Mouse (Mus musculus): Measurements from ENCODE around the gene Fbxo46. TPM values are rescaled to one million over a fixed set of nuclear protein-coding genes. Genes with fewer than 3 reads are reported as not detected.

Fbxo46 gene
- polyA plus RNA-seq, 1 experiment from 2014 or later, result 5.1 TPM

- WGBS (ENCODE audit: insufficient replicate concordance), result 75% methylated on average over 4 of the region's 4 CpGs
- Histone ChIP-seq H3K4me2 (no peak overlapping the region), H3K4me3 (replicated peaks) (no peak overlapping the region), H3K27ac (replicated peaks) (no peak overlapping the region), H3K27me3 (peaks cover 69% of the 10 kb centered on the region), H3K9ac (no peak overlapping the region), H3K4me1 (replicated peaks) (peaks cover 65% of the 10 kb centered on the region), H3K9me3 (replicated peaks) (no peaks in the 10 kb centered on the region), H3K36me3 (replicated peaks) (peaks cover 34% of the 10 kb centered on the region)
- no peak for ATAC-seq (ENCODE audit: insufficient read depth)
Measured at GRCm38 (mm10) chr7:19082171-19082570, 37.5 kb upstream of the Fbxo46 start.

GRCm38 (mm10) chr7:19083096-19083495 lies 36.6 kb upstream of the Fbxo46 start:
- peaks cover 32% of the 10 kb centered on the region for H3K36me3 ChIP-seq (replicated peaks)
- WGBS (ENCODE audit: insufficient replicate concordance), result 62% methylated on average over 6 of the region's 6 CpGs
- no peak overlapping the region for H3K27ac ChIP-seq (replicated peaks)
- ATAC-seq (ENCODE audit: insufficient read depth), result no peak
- H3K9me3 ChIP-seq (replicated peaks), result no peaks in the 10 kb centered on the region
- H3K4me2 ChIP-seq, result no peak overlapping the region
- peaks cover 64% of the 10 kb centered on the region for H3K4me1 ChIP-seq (replicated peaks)
- H3K9ac ChIP-seq, result no peak overlapping the region
- H3K4me3 ChIP-seq (replicated peaks), result no peak overlapping the region
- peaks cover 78% of the 10 kb centered on the region for H3K27me3 ChIP-seq

GRCm38 (mm10) chr7:19083701-19084100 lies 36.0 kb upstream of the Fbxo46 start, which contains the start of gene Dmpk:
Dmpk (plus strand) TSS chr7:19083849.
- H3K4me3 ChIP-seq (replicated peaks), result peak within 1 kb of the TSS; percentile 23
- H3K9ac ChIP-seq, result no peak within 1 kb of the TSS
- 53% methylated on average over 10 of the region's 10 CpGs for WGBS (ENCODE audit: insufficient replicate concordance)
- H3K4me1 ChIP-seq (replicated peaks), result peaks cover 61% of the 10 kb centered on the region
- H3K9me3 ChIP-seq (replicated peaks), result no peaks in the 10 kb centered on the region
- peaks cover 30% of the 10 kb centered on the region for H3K36me3 ChIP-seq (replicated peaks)
- ATAC-seq (ENCODE audit: insufficient read depth), result peak; percentile 29; the same call in 1 of the 2 replicates
- peak within 1 kb of the TSS; percentile 37 for H3K4me2 ChIP-seq
- H3K27me3 ChIP-seq, result peaks cover 84% of the 10 kb centered on the region
- H3K27ac ChIP-seq (replicated peaks), result 0 out of 2 replicates have a peak within 1 kb of the TSS, but pooled peaks have one; percentile 33

GRCm38 (mm10) chr7:19084277-19084771 lies 35.3 kb upstream of the Fbxo46 start:
- Histone ChIP-seq H3K4me1 (replicated peaks) (peaks cover 59% of the 10 kb centered on the region), H3K9ac (no peak overlapping the region), H3K4me2 (peak overlapping the region; percentile 37; the same call in 1 of the 2 replicates), H3K4me3 (replicated peaks) (peak overlapping the region; percentile 23; the same call in 1 of the 2 replicates), H3K27me3 (peaks cover 87% of the 10 kb centered on the region), H3K27ac (replicated peaks) (no peak overlapping the region), H3K36me3 (replicated peaks) (peaks cover 30% of the 10 kb centered on the region), H3K9me3 (replicated peaks) (no peaks in the 10 kb centered on the region)
- ATAC-seq (ENCODE audit: insufficient read depth), result no peak
- 23% methylated on average over 6 of the region's 6 CpGs for WGBS (ENCODE audit: insufficient replicate concordance)

- Histone ChIP-seq H3K9ac (no peak overlapping the region), H3K4me1 (replicated peaks) (peaks cover 59% of the 10 kb centered on the region), H3K27me3 (peaks cover 90% of the 10 kb centered on the region), H3K36me3 (replicated peaks) (peaks cover 26% of the 10 kb centered on the region), H3K4me2 (peak overlapping the region; percentile 62; the same call in 1 of the 2 replicates), H3K9me3 (replicated peaks) (no peaks in the 10 kb centered on the region), H3K27ac (replicated peaks) (peak overlapping the region; percentile 24; the same call in 1 of the 2 replicates), H3K4me3 (replicated peaks) (peak overlapping the region; percentile 24; the same call in 1 of the 2 replicates)
- ATAC-seq (ENCODE audit: insufficient read depth), result no peak
- 20% methylated on average over 9 of the region's 9 CpGs for WGBS (ENCODE audit: insufficient replicate concordance)
Measured at GRCm38 (mm10) chr7:19084921-19085473, 34.7 kb upstream of the Fbxo46 start.

GRCm38 (mm10) chr7:19085495-19085894 lies 34.2 kb upstream of the Fbxo46 start:
- Histone ChIP-seq H3K9ac (no peak overlapping the region), H3K4me2 (peak overlapping the region; percentile 62), H3K4me1 (replicated peaks) (peaks cover 59% of the 10 kb centered on the region), H3K27me3 (peaks cover 90% of the 10 kb centered on the region), H3K4me3 (replicated peaks) (peak overlapping the region; percentile 24; the same call in 1 of the 2 replicates), H3K27ac (replicated peaks) (peak overlapping the region; percentile 24; the same call in 1 of the 2 replicates), H3K9me3 (replicated peaks) (no peaks in the 10 kb centered on the region), H3K36me3 (replicated peaks) (peaks cover 21% of the 10 kb centered on the region)
- WGBS (ENCODE audit: insufficient replicate concordance), result 8% methylated on average over 6 of the region's 6 CpGs
- ATAC-seq (ENCODE audit: insufficient read depth), result no peak

- no peak overlapping the region for H3K27ac ChIP-seq (replicated peaks)
- no peak overlapping the region; the same call in 1 of the 2 replicates for H3K9ac ChIP-seq
- H3K9me3 ChIP-seq (replicated peaks), result no peaks in the 10 kb centered on the region
- H3K36me3 ChIP-seq (replicated peaks), result peaks cover 16% of the 10 kb centered on the region
- peaks cover 90% of the 10 kb centered on the region for H3K27me3 ChIP-seq
- H3K4me1 ChIP-seq (replicated peaks), result peaks cover 59% of the 10 kb centered on the region
- ATAC-seq (ENCODE audit: insufficient read depth), result peak; percentile 56
- H3K4me2 ChIP-seq, result peak overlapping the region; percentile 62
- H3K4me3 ChIP-seq (replicated peaks), result peak overlapping the region; percentile 24
- 3% methylated on average over 14 of the region's 14 CpGs for WGBS (ENCODE audit: insufficient replicate concordance)
Measured at GRCm38 (mm10) chr7:19086042-19086441, 33.6 kb upstream of the Fbxo46 start.

- Histone ChIP-seq H3K4me1 (replicated peaks) (peaks cover 61% of the 10 kb centered on the region), H3K9ac (no peak overlapping the region), H3K36me3 (replicated peaks) (peaks cover 9% of the 10 kb centered on the region; the same call in 1 of the 2 replicates), H3K27ac (replicated peaks) (no peak overlapping the region), H3K9me3 (replicated peaks) (no peaks in the 10 kb centered on the region), H3K4me2 (peak overlapping the region; percentile 62), H3K4me3 (replicated peaks) (no peak overlapping the region), H3K27me3 (peaks cover 94% of the 10 kb centered on the region)
- ATAC-seq (ENCODE audit: insufficient read depth), result no peak
- WGBS (ENCODE audit: insufficient replicate concordance), result 55% methylated on average over 18 of the region's 18 CpGs
Measured at GRCm38 (mm10) chr7:19086760-19087159, 32.9 kb upstream of the Fbxo46 start.

- peaks cover 96% of the 10 kb centered on the region for H3K27me3 ChIP-seq
- H3K9ac ChIP-seq, result no peak overlapping the region
- no peak overlapping the region for H3K4me3 ChIP-seq (replicated peaks)
- WGBS (ENCODE audit: insufficient replicate concordance), result 23% methylated on average over 10 of the region's 10 CpGs
- no peak overlapping the region for H3K27ac ChIP-seq (replicated peaks)
- H3K4me1 ChIP-seq (replicated peaks), result peaks cover 64% of the 10 kb centered on the region
- no peaks in the 10 kb centered on the region for H3K9me3 ChIP-seq (replicated peaks)
- ATAC-seq (ENCODE audit: insufficient read depth), result no peak
- no peak overlapping the region for H3K4me2 ChIP-seq
- H3K36me3 ChIP-seq (replicated peaks), result no peaks in the 10 kb centered on the region
Measured at GRCm38 (mm10) chr7:19088813-19089212, 30.8 kb upstream of the Fbxo46 start.

GRCm38 (mm10) chr7:19091913-19092312 lies 27.7 kb upstream of the Fbxo46 start:
- Histone ChIP-seq H3K9me3 (replicated peaks) (no peaks in the 10 kb centered on the region), H3K4me1 (replicated peaks) (peaks cover 64% of the 10 kb centered on the region), H3K4me2 (peak overlapping the region; percentile 96; the same call in 1 of the 2 replicates), H3K27me3 (peaks cover 98% of the 10 kb centered on the region), H3K9ac (no peak overlapping the region), H3K4me3 (replicated peaks) (no peak overlapping the region), H3K36me3 (replicated peaks) (no peaks in the 10 kb centered on the region), H3K27ac (replicated peaks) (no peak overlapping the region)
- 27% methylated on average over 17 of the region's 17 CpGs for WGBS (ENCODE audit: insufficient replicate concordance)
- no peak for ATAC-seq (ENCODE audit: insufficient read depth)

- Histone ChIP-seq H3K4me2 (peak overlapping the region; percentile 96), H3K4me1 (replicated peaks) (peaks cover 65% of the 10 kb centered on the region), H3K36me3 (replicated peaks) (no peaks in the 10 kb centered on the region), H3K27me3 (peaks cover 98% of the 10 kb centered on the region), H3K4me3 (replicated peaks) (peak overlapping the region; percentile 67), H3K9me3 (replicated peaks) (no peaks in the 10 kb centered on the region), H3K9ac (peak overlapping the region; percentile 15; the same call in 1 of the 2 replicates), H3K27ac (replicated peaks) (no peak overlapping the region)
- WGBS (ENCODE audit: insufficient replicate concordance), result 9% methylated on average over 38 of the region's 38 CpGs
- ATAC-seq (ENCODE audit: insufficient read depth), result peak; percentile 20
Measured at GRCm38 (mm10) chr7:19092381-19093173, 27.1 kb upstream of the Fbxo46 start.

Data from liver, embryonic 15.5 days (tissue).